Mouse (Mus musculus) MEL-GATA-1-ER (cell line): ENCODE measurements around the gene Mmp12.
"Not testable (repeated sequence)": the region's sequence is repeated elsewhere in the genome, so short reads cannot be mapped to it uniquely, and the experiment has no call there.

Source experiments
- DNase-seq: peaks from one replicate; pipeline ENCODE4 v3.0.0-alpha.2; 2012; ENCODE audit warnings: low read depth; ENCODE audit errors: extremely low read depth

Gene Mmp12

DNA sequence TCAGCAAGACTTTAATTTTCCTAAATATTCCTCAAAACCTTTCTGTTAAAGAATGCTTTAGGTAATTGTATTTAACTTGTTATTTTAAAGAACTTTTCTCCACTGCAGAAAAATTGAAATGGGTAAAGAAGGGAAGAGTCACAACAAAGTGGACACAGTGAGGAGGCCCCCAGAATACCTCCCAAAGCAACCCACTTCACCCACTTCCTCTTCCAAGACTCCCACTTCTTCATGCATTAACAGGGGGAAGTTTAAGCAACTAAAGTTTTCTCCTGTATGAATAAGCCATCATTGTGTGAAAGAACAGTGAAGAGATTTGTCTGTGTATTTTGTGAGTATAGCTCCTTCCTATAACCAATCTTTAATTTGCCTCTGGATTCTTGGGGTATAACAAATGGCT lies at the start of gene Mmp12:
Gene Mmp12, plus strand, starts transcription at position 275 of the 400 bp plus-strand sequence.
- DNase-seq, result no peak

GRCm38 (mm10) chr9:7331847-7332246 lies 12.3 kb upstream of the Mmp12 start:
- DNase-seq, result no peak

- DNase-seq, result no peak
Measured at GRCm38 (mm10) chr9:7335766-7336680, 8.2 kb upstream of the Mmp12 start.

DNA sequence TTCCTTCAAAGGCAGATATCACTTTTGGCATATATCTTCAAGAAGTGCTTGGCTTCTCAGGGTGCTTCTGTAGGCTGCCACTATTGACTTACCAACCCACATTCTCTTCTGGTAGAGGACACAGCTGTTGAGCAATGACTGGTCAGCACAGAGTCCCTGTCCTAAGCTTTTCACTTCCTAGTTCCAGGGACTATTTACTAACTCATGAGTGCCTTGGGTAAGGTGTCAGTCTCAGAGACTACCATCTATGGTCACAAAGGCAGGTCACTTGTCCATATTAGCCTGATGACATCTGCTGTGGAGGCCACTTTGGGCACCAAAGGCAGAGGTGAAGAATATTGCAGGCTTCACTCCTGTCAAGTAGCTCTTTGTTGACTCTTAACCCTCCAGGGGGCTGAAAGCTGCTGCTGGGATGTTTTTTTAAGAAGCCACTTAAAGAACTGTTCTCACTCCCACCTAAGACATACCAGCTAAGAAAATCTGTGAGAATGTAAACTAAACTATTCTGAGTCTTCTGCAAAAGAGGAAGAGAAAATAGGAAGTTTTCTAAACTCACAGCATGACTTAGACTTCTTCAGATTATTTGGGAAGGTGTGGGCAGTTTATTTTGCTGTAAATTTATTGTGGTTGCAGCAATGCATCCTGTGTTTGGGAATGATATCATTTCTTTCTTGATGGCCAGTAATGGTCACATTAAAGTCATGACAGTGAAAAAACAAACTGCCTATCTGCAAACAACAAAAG lies 7.3 kb upstream of the Mmp12 start:
- no peak for DNase-seq

- DNase-seq, result no peak
Measured at GRCm38 (mm10) chr9:7345513-7345912, 1.3 kb downstream of the Mmp12 start.

DNA sequence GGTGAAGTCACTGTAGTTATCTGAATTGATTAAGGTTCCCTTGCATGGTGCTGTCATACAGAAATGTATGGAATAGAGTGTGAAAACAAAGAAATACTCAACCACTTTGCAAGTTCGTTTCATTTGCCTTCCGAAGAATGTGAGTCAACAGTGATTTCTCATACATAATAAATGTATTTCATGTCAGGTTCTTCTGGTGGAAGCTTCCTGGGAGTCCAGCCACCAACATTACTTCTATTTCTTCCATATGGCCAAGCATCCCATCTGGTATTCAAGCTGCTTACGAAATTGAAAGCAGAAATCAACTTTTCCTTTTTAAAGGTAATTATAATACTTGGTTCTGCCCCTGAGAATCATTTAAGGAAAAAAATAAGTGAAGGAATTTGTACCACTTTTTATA lies 10.4 kb downstream of the Mmp12 start:
- no peak for DNase-seq

DNA sequence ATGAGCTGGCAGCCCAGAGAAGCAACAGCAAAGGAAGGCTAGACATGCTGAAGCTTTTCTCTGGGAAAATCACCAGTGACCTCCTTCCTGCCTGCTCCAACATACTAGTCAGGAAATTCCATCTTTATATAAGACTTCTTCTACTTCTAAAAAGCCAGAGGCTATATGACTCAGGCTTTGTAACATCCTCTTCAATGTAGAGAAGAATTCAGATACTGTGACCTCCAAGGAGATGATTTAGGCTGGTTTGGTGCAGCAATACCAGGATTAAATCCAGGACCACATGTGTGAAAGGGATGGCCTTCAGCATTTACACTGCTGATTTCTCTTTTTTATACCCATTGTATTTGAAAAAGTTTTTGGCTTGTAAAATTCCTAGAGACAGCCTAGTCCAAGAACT lies 43.8 kb downstream of the Mmp12 start, which contains the start of gene Mmp1b:
Gene Mmp1b, minus strand, starts transcription at position 101 of the 400 bp plus-strand sequence.
- no peak for DNase-seq

- DNase-seq, result not testable (repeated sequence)
Measured at GRCm38 (mm10) chr9:7396556-7396955, 52.4 kb downstream of the Mmp12 start.
